Mouse (Mus musculus) embryonic facial prominence, embryonic 14.5 days (tissue): ENCODE data around the gene Tm7sf3. TPM values are rescaled to one million over a fixed set of nuclear protein-coding genes. Genes with fewer than 3 reads are reported as not detected.

Experiments
- ATAC-seq: fragments of 200-750 bp; cut with Nextera tagmentation; 2 replicates; pipeline ENCODE4 v1.8.0; 2017; ENCODE audit warnings: low read depth, moderate number of reproducible peaks, moderate TSS enrichment
- DNase-seq: peaks from one replicate; pipeline ENCODE4 v3.0.0-alpha.2; 2015; ENCODE audit warnings: low spot score
- H3K27ac ChIP-seq: fragments of 300-500 bp; sonication (generic); replicated peaks from 2 replicates; pipeline ENCODE4 v1.5.1; 2014; ENCODE audit warnings: low read depth, mild to moderate bottlenecking, low read length, moderate library complexity
- H3K27me3 ChIP-seq: fragments of 300-500 bp; sonication (generic); replicated peaks from 2 replicates; pipeline ENCODE4 v1.6.1; 2014; ENCODE audit warnings: low read length; ENCODE audit not compliant: control insufficient read depth, insufficient read depth
- H3K36me3 ChIP-seq: fragments of 300-500 bp; sonication (generic); 2 replicates; pipeline ENCODE4 v1.6.1; 2014; ENCODE audit warnings: low read length, mixed read lengths; ENCODE audit not compliant: control insufficient read depth, insufficient read depth
- H3K4me1 ChIP-seq: fragments of 300-500 bp; sonication (generic); 2 replicates; pipeline ENCODE4 v1.6.1; 2014; ENCODE audit warnings: antibody characterized with exemption, low read length; ENCODE audit not compliant: control insufficient read depth, insufficient read depth
- H3K4me2 ChIP-seq: fragments of 300-500 bp; sonication (generic); 2 replicates; pipeline ENCODE4 v1.6.1; 2014; ENCODE audit warnings: low read depth, mild to moderate bottlenecking, low read length, moderate library complexity, mixed read lengths
- H3K4me3 ChIP-seq: fragments of 300-500 bp; sonication (generic); 2 replicates; pipeline ENCODE4 v1.5.1; 2014; ENCODE audit warnings: low read depth, mild to moderate bottlenecking, low read length
- H3K9ac ChIP-seq: fragments of 300-500 bp; sonication (generic); 2 replicates; pipeline ENCODE4 v1.6.1; 2014; ENCODE audit warnings: low read depth, mild to moderate bottlenecking, low read length, moderate library complexity, mixed read lengths
- H3K9me3 ChIP-seq: fragments of 300-500 bp; sonication (generic); 2 replicates; pipeline ENCODE4 v1.6.1; 2016; ENCODE audit warnings: low read length; ENCODE audit not compliant: control insufficient read depth
- WGBS: fragments of 180-500 bp; shearing (Covaris S2); extraction: QIAGEN DNeasy Blood & Tissue Kit; methylation state at CpG from one replicate; pipeline ENCODE4 v1.1.7; 2014; 5-methylcytosine and 5-hydroxymethylcytosine counted together
- polyA plus RNA-seq: library from polyadenylated mRNA; unstranded; fragments of >200 nt; fragmentation: Nextera tagmentation; extraction: Ambion mirVana; gene quantifications from 2 replicates; pipeline ENCODE4 v1.2.1, GENCODE M21; 2014

Tm7sf3 gene
- polyA plus RNA-seq, 1 experiment from 2014 or later: 53.1 TPM

GRCm38 (mm10) chr6:146612736-146613135 is 29.9 kb downstream of the Tm7sf3 start:
- no peaks in the 10 kb centered on the region for H3K4me1 ChIP-seq
- ATAC-seq (no peak), DNase-seq (no peak)
- H3K27ac ChIP-seq: no peak overlapping the region
- H3K27me3 ChIP-seq: no peaks in the 10 kb centered on the region
- no peak overlapping the region for H3K9ac ChIP-seq
- peaks cover 79% of the 10 kb centered on the region for H3K36me3 ChIP-seq
- WGBS: 89% methylated on average over 5 of the region's 5 CpGs
- H3K4me3 ChIP-seq: no peak overlapping the region
- no peaks in the 10 kb centered on the region for H3K9me3 ChIP-seq
- no peak overlapping the region for H3K4me2 ChIP-seq

- H3K4me1 ChIP-seq: no peaks in the 10 kb centered on the region
- WGBS: 91% methylated on average over 7 of the region's 7 CpGs
- no peak overlapping the region for H3K4me3 ChIP-seq
- ATAC-seq (no peak), DNase-seq (no peak)
- no peak overlapping the region for H3K9ac ChIP-seq
- no peaks in the 10 kb centered on the region for H3K9me3 ChIP-seq
- H3K36me3 ChIP-seq: peaks cover 77% of the 10 kb centered on the region
- H3K27ac ChIP-seq: no peak overlapping the region
- H3K4me2 ChIP-seq: no peak overlapping the region
- no peaks in the 10 kb centered on the region for H3K27me3 ChIP-seq
Observed at GRCm38 (mm10) chr6:146611897-146612296, 30.7 kb downstream of the Tm7sf3 start.

DNA sequence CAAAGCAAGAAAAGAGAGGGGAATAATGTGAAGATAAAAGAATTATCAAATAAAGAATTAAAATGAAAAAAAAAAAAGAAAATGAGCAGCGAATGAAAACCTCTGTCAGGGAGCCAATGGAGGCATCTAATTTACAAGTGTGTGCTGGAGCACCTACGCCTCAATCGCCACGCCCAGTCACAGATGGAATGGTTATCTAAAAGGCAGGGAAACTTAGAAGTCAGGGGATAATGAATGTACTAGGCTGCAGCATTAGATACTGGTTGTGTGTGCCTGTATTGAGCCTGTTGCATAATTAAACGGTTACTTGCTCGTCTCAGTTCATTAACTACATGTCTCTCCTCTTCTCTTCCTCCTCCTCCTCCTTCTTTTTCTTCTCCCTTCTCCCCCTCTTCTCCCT is 31.2 kb downstream of the Tm7sf3 start:
- Histone ChIP-seq H3K27ac (no peak overlapping the region), H3K4me2 (no peak overlapping the region), H3K4me1 (no peaks in the 10 kb centered on the region), H3K9me3 (no peaks in the 10 kb centered on the region), H3K4me3 (no peak overlapping the region), H3K9ac (no peak overlapping the region), H3K27me3 (no peaks in the 10 kb centered on the region), H3K36me3 (peaks cover 76% of the 10 kb centered on the region)
- WGBS: 91% methylated on average over 6 of the region's 6 CpGs
- DNase-seq (no peak), ATAC-seq (no peak)

DNA sequence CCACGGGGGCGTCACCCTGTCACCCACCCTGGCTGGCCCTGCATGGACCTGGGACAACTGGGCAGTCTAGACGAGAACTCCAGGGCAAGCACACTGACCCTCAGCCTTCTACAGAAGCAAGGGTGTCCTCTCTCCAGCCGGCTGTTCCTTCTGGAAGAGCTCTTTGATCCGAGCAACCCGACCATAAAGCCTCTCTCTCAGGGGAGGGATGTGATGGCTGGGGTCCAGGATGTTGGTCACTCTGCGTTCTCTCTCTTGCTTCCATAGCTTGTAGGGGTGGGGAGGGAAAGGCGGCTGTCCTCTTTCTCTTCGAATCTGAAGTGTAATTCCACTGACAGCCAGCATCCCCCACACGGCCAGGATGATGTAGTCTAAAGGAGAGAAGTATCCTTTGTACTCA is 39.0 kb downstream of the Tm7sf3 start:
- Histone ChIP-seq H3K27ac (no peak overlapping the region), H3K27me3 (no peaks in the 10 kb centered on the region), H3K36me3 (peaks cover 81% of the 10 kb centered on the region), H3K4me3 (no peak overlapping the region), H3K9me3 (no peaks in the 10 kb centered on the region), H3K4me1 (no peaks in the 10 kb centered on the region), H3K9ac (no peak overlapping the region), H3K4me2 (no peak overlapping the region)
- no peak for ATAC-seq
- no peak for DNase-seq
- WGBS: 84% methylated on average over 10 of the region's 10 CpGs

GRCm38 (mm10) chr6:146602601-146603000 is 40.0 kb downstream of the Tm7sf3 start:
- H3K36me3 ChIP-seq: peaks cover 87% of the 10 kb centered on the region
- no peaks in the 10 kb centered on the region for H3K4me1 ChIP-seq
- H3K4me3 ChIP-seq: no peak overlapping the region
- no peak overlapping the region for H3K9ac ChIP-seq
- 85% methylated on average over 4 of the region's 4 CpGs for WGBS
- H3K27me3 ChIP-seq: no peaks in the 10 kb centered on the region
- DNase-seq (no peak), ATAC-seq (no peak)
- no peaks in the 10 kb centered on the region for H3K9me3 ChIP-seq
- H3K27ac ChIP-seq: no peak overlapping the region
- H3K4me2 ChIP-seq: no peak overlapping the region

DNA sequence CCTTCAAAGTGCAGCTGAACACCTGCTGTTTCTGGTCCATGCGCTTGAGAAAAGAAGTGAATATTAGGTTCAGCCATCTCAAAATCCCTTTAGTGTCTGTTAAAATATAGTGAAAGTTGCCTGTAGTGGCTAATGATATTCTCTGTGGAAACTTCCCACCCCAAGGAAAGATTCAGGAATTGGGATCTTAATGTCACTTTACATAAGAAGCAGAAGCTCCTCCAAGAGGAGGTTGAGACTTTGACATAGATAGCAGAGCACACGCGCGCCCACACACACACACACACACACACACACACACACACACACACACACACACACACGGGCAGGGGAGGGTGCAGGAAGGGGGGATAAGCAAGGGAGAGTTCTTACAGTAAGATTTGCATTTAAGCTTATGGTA is 57.5 kb downstream of the Tm7sf3 start:
- 90% methylated on average over 5 of the region's 5 CpGs for WGBS
- Histone ChIP-seq H3K4me3 (no peak overlapping the region), H3K4me2 (no peak overlapping the region), H3K27me3 (no peaks in the 10 kb centered on the region), H3K4me1 (0 out of 2 replicates have a peak, but pooled peaks cover 6% of the 10 kb centered on the region), H3K36me3 (peaks cover 44% of the 10 kb centered on the region), H3K9ac (no peak overlapping the region), H3K27ac (no peak overlapping the region), H3K9me3 (no peaks in the 10 kb centered on the region)
- ATAC-seq: no peak
- no peak for DNase-seq

DNA sequence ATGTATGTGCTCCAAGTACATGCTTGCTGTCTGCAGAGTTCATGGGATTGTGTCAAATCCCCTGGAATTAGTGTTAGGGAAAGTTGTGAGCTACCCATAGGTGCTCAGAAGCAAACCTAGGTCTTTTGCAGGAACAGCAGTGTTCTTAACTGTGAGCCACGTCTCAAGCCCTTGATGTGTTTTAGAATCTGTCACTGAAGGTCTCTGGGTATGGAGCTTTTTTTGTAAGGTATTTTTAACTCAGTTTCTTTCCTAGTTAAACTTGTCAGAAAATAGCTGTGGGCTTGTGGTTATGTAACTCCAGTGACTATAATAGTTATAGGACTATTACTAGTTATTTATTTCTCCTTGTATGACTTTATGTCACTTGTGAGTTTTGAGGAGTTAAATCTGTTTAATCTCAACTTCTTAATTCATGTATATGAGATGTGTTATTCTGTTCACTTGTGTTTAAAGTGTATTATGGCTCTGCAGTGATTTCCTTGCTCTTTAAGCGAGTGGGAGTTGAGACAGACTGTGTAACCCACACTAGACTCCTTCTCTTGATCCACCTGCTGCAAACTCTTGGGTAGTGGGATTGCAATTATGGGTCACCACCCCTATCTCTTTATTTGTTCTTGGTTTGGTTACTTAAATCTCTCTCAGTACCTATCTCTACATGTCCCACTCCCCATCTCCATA is 59.1 kb downstream of the Tm7sf3 start:
- Histone ChIP-seq H3K36me3 (peaks cover 27% of the 10 kb centered on the region), H3K27me3 (no peaks in the 10 kb centered on the region), H3K4me3 (no peak overlapping the region), H3K27ac (no peak overlapping the region), H3K9me3 (no peaks in the 10 kb centered on the region), H3K9ac (no peak overlapping the region), H3K4me1 (peaks cover 11% of the 10 kb centered on the region; the same call in 1 of the 2 replicates), H3K4me2 (no peak overlapping the region)
- DNase-seq (no peak), ATAC-seq (no peak)
- 67% methylated on average over 2 of the region's 2 CpGs for WGBS

GRCm38 (mm10) chr6:146580381-146580926 is 62.2 kb downstream of the Tm7sf3 start:
- Histone ChIP-seq H3K27ac (no peak overlapping the region), H3K9me3 (no peaks in the 10 kb centered on the region), H3K4me3 (no peak overlapping the region), H3K36me3 (peaks cover 3% of the 10 kb centered on the region), H3K4me1 (peaks cover 23% of the 10 kb centered on the region), H3K27me3 (no peaks in the 10 kb centered on the region), H3K9ac (no peak overlapping the region), H3K4me2 (no peak overlapping the region; the same call in 1 of the 2 replicates)
- no peak for DNase-seq
- WGBS: 21% methylated on average over 2 of the region's 2 CpGs
- no peak for ATAC-seq

DNA sequence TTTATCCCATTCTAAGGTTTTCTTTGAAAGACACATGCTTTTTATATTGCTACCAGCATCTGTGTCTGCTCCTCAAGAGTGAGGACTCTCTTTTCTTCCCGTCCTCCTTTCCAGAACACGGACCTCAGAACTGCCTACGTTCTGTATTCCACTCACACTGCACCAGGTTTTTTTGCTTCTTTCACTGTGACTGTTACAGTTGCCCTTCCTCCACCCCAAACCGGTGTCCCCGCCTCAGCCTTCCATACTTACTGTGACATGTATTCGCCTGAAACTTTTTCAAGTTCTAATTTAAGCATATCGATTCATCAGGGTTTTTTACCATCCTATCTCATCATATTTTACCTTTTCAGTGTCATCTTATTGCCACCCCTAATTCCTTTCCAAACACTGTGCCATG is 64.0 kb downstream of the Tm7sf3 start:
- peak overlapping the region; percentile 71 for H3K4me2 ChIP-seq
- WGBS: 5% methylated on average over 7 of the region's 7 CpGs
- H3K4me1 ChIP-seq: peaks cover 28% of the 10 kb centered on the region
- H3K9me3 ChIP-seq: no peaks in the 10 kb centered on the region
- H3K27ac ChIP-seq: peak overlapping the region; percentile 98
- no peak for ATAC-seq
- peaks cover 3% of the 10 kb centered on the region; the same call in 1 of the 2 replicates for H3K36me3 ChIP-seq
- H3K4me3 ChIP-seq: peak overlapping the region; percentile 62
- DNase-seq: peak; percentile 26
- H3K27me3 ChIP-seq: no peaks in the 10 kb centered on the region
- peak overlapping the region; percentile 86 for H3K9ac ChIP-seq
